Mouse (Mus musculus): ENCODE data around the gene Vps4b. TPM values are rescaled to one million over a fixed set of nuclear protein-coding genes. Genes with fewer than 3 reads are reported as not detected.
A peak's percentile ranks its signal among the peaks of the same experiment; 100 is the strongest.

Gene Vps4b
- total RNA-seq (2014; rRNA removed) (36.4 and 37.8 TPM in 2 replicates), polyA plus RNA-seq (2012; rRNA removed) (10.5 and 10.7 TPM in 2 replicates)

DNA sequence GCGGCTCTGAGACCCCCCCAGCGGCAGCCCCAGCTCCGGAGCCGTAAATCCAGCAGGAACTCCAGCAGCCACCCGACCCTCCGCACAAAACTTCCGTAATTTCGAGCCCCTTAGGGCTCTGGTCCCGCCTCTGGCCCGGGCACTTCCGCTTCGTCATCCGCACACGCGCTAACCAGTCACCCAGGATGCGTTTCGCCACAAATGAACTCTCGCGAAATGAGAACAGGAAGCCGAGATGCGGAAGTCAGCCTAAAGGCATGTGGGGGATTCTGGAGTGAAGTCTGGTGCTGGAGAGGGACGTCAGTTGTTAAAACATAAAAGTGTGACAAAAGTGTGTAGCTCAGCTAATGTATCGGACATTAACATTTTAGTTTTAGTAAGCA, at the start of gene Vps4b:
TSS of gene Vps4b (minus strand) at position 187 of the 383 bp plus-strand sequence.
- Histone ChIP-seq H3K9ac (ENCODE audit: low read depth, low read length) (peak within 1 kb of the TSS; percentile 97), H3K4me3 (ENCODE audit: insufficient read depth, low read depth, low read length) (peak within 1 kb of the TSS; percentile 97), H3K4me1 (ENCODE audit: control insufficient read depth, insufficient read depth, low read length) (peaks cover 9% of the 10 kb centered on the region), H3K27me3 (ENCODE audit: control insufficient read depth, insufficient read depth, low read length) (no peaks in the 10 kb centered on the region), H3K36me3 (ENCODE audit: control insufficient read depth, insufficient read depth, low read length) (no peaks in the 10 kb centered on the region), H3K27ac (replicated peaks; ENCODE audit: insufficient read depth, low read depth, low read length) (peak within 1 kb of the TSS; percentile 95), H3K79me2 (ENCODE audit: control insufficient read depth, insufficient read depth, low read length) (peaks cover 19% of the 10 kb centered on the region)
- under 1% methylated on average over 23 of the region's 23 CpGs for WGBS
- DNase-seq (ENCODE audit: extremely low read depth, low read depth, low spot score) = peak; percentile 86
- TF ChIP-seq POLR2A (IDR thresholded peaks at IDR 0.05; ENCODE audit: extremely low read depth, insufficient read depth, low read length) = 0 out of 2 replicates have a peak, but pooled peaks have one; percentile 15
- no peak for TF ChIP-seq CTCF (IDR thresholded peaks at IDR 0.05; ENCODE audit: low read depth, low read length)

DNA sequence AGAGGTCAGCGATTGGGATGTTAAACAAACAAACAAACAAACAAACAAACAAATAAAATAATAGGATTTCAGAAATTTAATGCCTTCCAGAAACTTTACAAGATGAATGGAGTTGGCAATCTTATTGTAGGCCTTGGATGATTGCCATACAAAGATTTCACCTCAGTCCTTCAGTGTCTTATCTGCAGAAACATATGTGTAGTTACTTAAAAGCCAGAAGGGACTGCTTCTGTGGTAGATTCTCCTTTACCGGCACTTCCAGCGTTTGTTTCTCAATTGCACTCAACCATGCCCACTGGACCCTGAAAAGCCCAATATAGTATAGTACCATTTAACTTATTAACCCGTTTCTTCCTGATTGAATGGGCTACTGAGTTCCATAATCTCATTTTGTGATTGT, 32.3 kb upstream of the Vps4b start:
- Histone ChIP-seq H3K79me2 (ENCODE audit: control insufficient read depth, insufficient read depth, low read length) (no peaks in the 10 kb centered on the region), H3K27me3 (ENCODE audit: control insufficient read depth, insufficient read depth, low read length) (no peaks in the 10 kb centered on the region), H3K4me3 (ENCODE audit: insufficient read depth, low read depth, low read length) (no peak overlapping the region), H3K4me1 (ENCODE audit: control insufficient read depth, insufficient read depth, low read length) (no peaks in the 10 kb centered on the region), H3K27ac (replicated peaks; ENCODE audit: insufficient read depth, low read depth, low read length) (no peak overlapping the region), H3K36me3 (ENCODE audit: control insufficient read depth, insufficient read depth, low read length) (no peaks in the 10 kb centered on the region), H3K9ac (ENCODE audit: low read depth, low read length) (no peak overlapping the region)
- WGBS = 72% methylated on average over 4 of the region's 4 CpGs
- no peak for DNase-seq (ENCODE audit: extremely low read depth, low read depth, low spot score)
- TF ChIP-seq CTCF (IDR thresholded peaks at IDR 0.05; ENCODE audit: low read depth, low read length) = no peak
- no peak for TF ChIP-seq POLR2A (IDR thresholded peaks at IDR 0.05; ENCODE audit: extremely low read depth, insufficient read depth, low read length)

DNA sequence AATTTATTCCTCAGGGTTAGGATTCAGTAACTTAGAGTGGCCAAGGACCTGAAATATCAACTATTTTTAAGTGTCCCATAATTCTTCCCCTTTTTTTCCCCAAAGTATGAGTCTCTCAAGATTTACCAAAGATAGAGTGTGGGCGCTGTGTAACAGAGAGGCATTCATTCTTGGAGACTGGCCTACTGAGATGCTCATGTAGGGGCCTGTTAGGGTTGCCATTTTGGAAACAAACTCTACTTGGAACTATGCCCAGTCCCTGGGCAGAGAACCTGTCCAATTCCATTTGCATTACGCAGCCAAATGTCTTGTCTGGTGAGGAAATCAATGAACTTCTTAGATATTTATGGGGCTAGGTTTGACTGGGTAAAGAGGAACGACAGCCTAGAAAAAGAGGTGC, 25.8 kb upstream of the Vps4b start:
- 65% methylated on average over 3 of the region's 3 CpGs for WGBS
- Histone ChIP-seq H3K36me3 (ENCODE audit: control insufficient read depth, insufficient read depth, low read length) (no peaks in the 10 kb centered on the region), H3K27me3 (ENCODE audit: control insufficient read depth, insufficient read depth, low read length) (no peaks in the 10 kb centered on the region), H3K27ac (replicated peaks; ENCODE audit: insufficient read depth, low read depth, low read length) (no peak overlapping the region), H3K4me1 (ENCODE audit: control insufficient read depth, insufficient read depth, low read length) (no peaks in the 10 kb centered on the region), H3K4me3 (ENCODE audit: insufficient read depth, low read depth, low read length) (no peak overlapping the region), H3K9ac (ENCODE audit: low read depth, low read length) (no peak overlapping the region), H3K79me2 (ENCODE audit: control insufficient read depth, insufficient read depth, low read length) (no peaks in the 10 kb centered on the region)
- TF ChIP-seq CTCF (IDR thresholded peaks at IDR 0.05; ENCODE audit: low read depth, low read length) (no peak), POLR2A (IDR thresholded peaks at IDR 0.05; ENCODE audit: extremely low read depth, insufficient read depth, low read length) (no peak)
- no peak for DNase-seq (ENCODE audit: extremely low read depth, low read depth, low spot score)

DNA sequence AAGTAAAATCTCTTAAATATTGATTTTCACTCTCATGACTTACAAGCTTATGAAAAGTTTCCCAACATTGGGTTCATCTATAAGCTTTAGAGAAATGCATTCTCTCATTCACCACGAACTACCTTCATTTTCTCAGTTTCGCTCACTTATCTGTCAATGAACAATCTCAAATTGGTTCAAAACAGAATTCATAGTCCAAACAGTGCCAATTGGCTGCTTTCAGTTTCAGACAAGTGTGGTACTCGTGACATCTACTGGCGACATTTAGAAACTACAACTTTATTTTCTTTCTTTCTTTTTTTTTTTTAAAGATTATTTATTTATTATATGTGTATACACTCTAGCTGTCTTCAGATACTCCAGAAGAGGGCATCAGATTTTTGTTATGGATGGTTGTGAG, 21.8 kb upstream of the Vps4b start:
- no peaks in the 10 kb centered on the region for H3K4me1 ChIP-seq (ENCODE audit: control insufficient read depth, insufficient read depth, low read length)
- H3K9ac ChIP-seq (ENCODE audit: low read depth, low read length) = no peak overlapping the region
- no peak overlapping the region for H3K4me3 ChIP-seq (ENCODE audit: insufficient read depth, low read depth, low read length)
- 0% methylated on average over 4 of the region's 4 CpGs for WGBS
- H3K27ac ChIP-seq (replicated peaks; ENCODE audit: insufficient read depth, low read depth, low read length) = no peak overlapping the region
- no peak for TF ChIP-seq CTCF (IDR thresholded peaks at IDR 0.05; ENCODE audit: low read depth, low read length)
- no peaks in the 10 kb centered on the region for H3K27me3 ChIP-seq (ENCODE audit: control insufficient read depth, insufficient read depth, low read length)
- no peaks in the 10 kb centered on the region for H3K79me2 ChIP-seq (ENCODE audit: control insufficient read depth, insufficient read depth, low read length)
- H3K36me3 ChIP-seq (ENCODE audit: control insufficient read depth, insufficient read depth, low read length) = no peaks in the 10 kb centered on the region
- peak; percentile 60 for DNase-seq (ENCODE audit: extremely low read depth, low read depth, low spot score)

DNA sequence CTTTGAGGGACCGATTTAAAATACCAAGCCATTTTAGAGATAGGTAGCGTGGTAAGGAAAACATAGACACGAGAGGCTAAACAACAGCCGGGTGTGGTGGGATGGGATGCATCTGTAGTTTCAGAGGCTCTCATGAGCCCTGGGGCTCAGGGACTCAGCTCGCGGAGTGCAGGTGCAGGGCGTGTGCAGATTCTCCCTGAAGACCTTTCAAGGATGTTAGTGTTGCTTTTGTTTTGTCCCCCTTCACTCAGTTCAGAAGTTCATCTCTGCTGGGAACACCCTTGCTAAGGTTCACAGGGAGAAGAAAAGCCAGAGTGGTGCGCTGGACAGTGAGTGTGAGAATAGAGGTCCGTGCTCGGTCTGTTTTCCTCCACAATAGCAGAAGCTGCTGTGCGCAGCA, 20.2 kb upstream of the Vps4b start:
- DNase-seq (ENCODE audit: extremely low read depth, low read depth, low spot score) = no peak
- H3K36me3 ChIP-seq (ENCODE audit: control insufficient read depth, insufficient read depth, low read length) = no peaks in the 10 kb centered on the region
- no peak overlapping the region for H3K9ac ChIP-seq (ENCODE audit: low read depth, low read length)
- no peak overlapping the region for H3K4me3 ChIP-seq (ENCODE audit: insufficient read depth, low read depth, low read length)
- no peak for TF ChIP-seq POLR2A (IDR thresholded peaks at IDR 0.05; ENCODE audit: extremely low read depth, insufficient read depth, low read length)
- no peak for TF ChIP-seq CTCF (IDR thresholded peaks at IDR 0.05; ENCODE audit: low read depth, low read length)
- no peaks in the 10 kb centered on the region for H3K79me2 ChIP-seq (ENCODE audit: control insufficient read depth, insufficient read depth, low read length)
- H3K27me3 ChIP-seq (ENCODE audit: control insufficient read depth, insufficient read depth, low read length) = no peaks in the 10 kb centered on the region
- no peak overlapping the region for H3K27ac ChIP-seq (replicated peaks; ENCODE audit: insufficient read depth, low read depth, low read length)
- H3K4me1 ChIP-seq (ENCODE audit: control insufficient read depth, insufficient read depth, low read length) = no peaks in the 10 kb centered on the region
- 80% methylated on average over 11 of the region's 11 CpGs for WGBS

DNA sequence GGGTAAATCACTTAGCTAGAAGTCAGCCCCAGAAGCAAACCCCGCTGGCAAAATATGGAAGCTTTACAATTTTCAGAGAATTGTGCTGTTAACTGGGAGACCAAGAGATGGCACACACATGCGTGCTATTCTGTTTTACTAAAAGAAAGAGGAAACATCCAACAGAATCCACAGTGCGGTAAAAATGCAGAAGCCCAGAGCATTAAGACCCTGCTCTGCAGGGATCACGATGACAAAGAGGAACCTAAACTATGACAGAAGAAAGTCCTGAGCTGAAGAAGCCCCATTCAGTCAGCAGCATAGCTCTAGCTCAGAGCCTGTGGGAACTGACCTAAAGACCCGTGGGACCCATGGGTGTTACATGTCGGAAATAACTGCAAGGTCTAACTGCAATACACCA, 18.7 kb upstream of the Vps4b start:
- no peak for DNase-seq (ENCODE audit: extremely low read depth, low read depth, low spot score)
- Histone ChIP-seq H3K36me3 (ENCODE audit: control insufficient read depth, insufficient read depth, low read length) (no peaks in the 10 kb centered on the region), H3K79me2 (ENCODE audit: control insufficient read depth, insufficient read depth, low read length) (no peaks in the 10 kb centered on the region), H3K27me3 (ENCODE audit: control insufficient read depth, insufficient read depth, low read length) (no peaks in the 10 kb centered on the region), H3K4me3 (ENCODE audit: insufficient read depth, low read depth, low read length) (no peak overlapping the region), H3K4me1 (ENCODE audit: control insufficient read depth, insufficient read depth, low read length) (no peaks in the 10 kb centered on the region), H3K27ac (replicated peaks; ENCODE audit: insufficient read depth, low read depth, low read length) (no peak overlapping the region), H3K9ac (ENCODE audit: low read depth, low read length) (no peak overlapping the region)
- WGBS = 74% methylated on average over 6 of the region's 6 CpGs
- no peak for TF ChIP-seq POLR2A (IDR thresholded peaks at IDR 0.05; ENCODE audit: extremely low read depth, insufficient read depth, low read length)
